Mouse (Mus musculus) kidney, adult 2 months (tissue): ENCODE measurements around the gene Gm11146.

Source experiments
- CTCF ChIP-seq: fragments of 200-500 bp; conservative IDR thresholded peaks from 2 replicates; pipeline ENCODE4 v1.5.1; 2011; ENCODE audit warnings: low read depth, mild to moderate bottlenecking, control low read depth, low read length, moderate library complexity, mixed read lengths; ENCODE audit not compliant: insufficient read depth, insufficient read length
- POLR2A ChIP-seq: fragments of 200-500 bp; IDR thresholded peaks from one replicate; pipeline ENCODE4 v1.6.1; 2011; ENCODE audit warnings: low read depth, low read length, control low read depth

- TF ChIP-seq CTCF (no peak), POLR2A (no peak)
Observed at GRCm38 (mm10) chr16:77622681-77623080, 20.8 kb upstream of the Gm11146 start.
